In the genomic region with DNA sequence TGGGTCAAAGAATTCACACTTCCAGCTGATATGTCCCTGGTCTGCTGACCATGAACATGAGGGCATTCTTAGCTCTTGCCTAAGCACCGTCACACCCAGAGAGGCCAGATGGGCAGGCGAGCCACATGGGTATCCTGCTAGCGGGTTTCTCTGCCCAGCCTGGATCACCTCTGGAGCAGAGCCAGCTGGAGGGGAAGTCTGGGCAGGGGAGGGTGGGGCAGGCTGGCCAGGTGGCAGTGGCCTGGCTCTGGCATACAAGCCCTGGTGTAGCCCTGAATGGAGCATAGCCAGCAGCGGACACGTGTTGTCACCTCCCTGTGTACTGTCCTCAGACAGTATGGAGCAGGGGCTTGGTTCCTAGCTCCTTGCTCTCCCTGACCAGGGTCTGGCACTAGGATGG, we compare ENCODE assay signal across 9 mouse cellular contexts. TPM values are rescaled to one million over a fixed set of nuclear protein-coding genes. Genes with fewer than 3 reads are reported as not detected.
DNase-seq lines count a peak whose midpoint lies in the region; ATAC-seq and TF ChIP-seq lines count a peak whose summit lies in the region.
"Had no signal": no experiment of that assay in that cellular context is flagged by ENCODE, and none has a peak within 500 bp of the region (broad histone marks: within the 10 kb centered on the region; RNA-seq: fewer than 3 reads in every experiment).

No protein-coding gene starts in this region.

- intact Hi-C loops in heart, postnatal 25 days (cut with DNase I), result no loop called here

- H3K9ac ChIP-seq in midbrain, embryonic 15.5 days, result no peak overlapping the region
- H3K9ac ChIP-seq in intestine, postnatal 0 days (ENCODE audit: low read depth, low read length), result no peak overlapping the region

- no peak overlapping the region for H3K27ac ChIP-seq in midbrain, embryonic 15.5 days
- H3K27ac ChIP-seq in midbrain, embryonic 10.5 days (replicated peaks), result no peak overlapping the region
- H3K27ac ChIP-seq in intestine, postnatal 0 days (ENCODE audit: low read depth, low read length), result peak overlapping the region; percentile 35; the same call in 1 of the 2 replicates

- no peaks in the 10 kb centered on the region for H3K27me3 ChIP-seq in midbrain, embryonic 15.5 days (replicated peaks)
- no peaks in the 10 kb centered on the region for H3K27me3 ChIP-seq in midbrain, embryonic 10.5 days (ENCODE audit: low read depth, poor library complexity, severe bottlenecking)
- H3K27me3 ChIP-seq in intestine, postnatal 0 days (replicated peaks; ENCODE audit: control insufficient read depth, insufficient read depth, low read length), result no peaks in the 10 kb centered on the region
- H3K27me3 ChIP-seq: CH12.LX had no signal

- no peak overlapping the region for H3K4me3 ChIP-seq in midbrain, embryonic 15.5 days
- no peak overlapping the region for H3K4me3 ChIP-seq in midbrain, embryonic 10.5 days
- no peak overlapping the region for H3K4me3 ChIP-seq in intestine, postnatal 0 days (ENCODE audit: low read depth, low read length)

- TF ChIP-seq CTCF in intestine, postnatal 0 days (IDR thresholded peaks at IDR 0.05; ENCODE audit: low read depth), result no peak

- H3K4me2 ChIP-seq in midbrain, embryonic 15.5 days, result no peak overlapping the region
- no peak overlapping the region for H3K4me2 ChIP-seq in intestine, postnatal 0 days (replicated peaks; ENCODE audit: low read depth)

- 0 out of 2 replicates have a peak, but pooled peaks have one; percentile 35 for ATAC-seq in midbrain, embryonic 15.5 days (replicated peaks)
- ATAC-seq in intestine, postnatal 0 days, result peak; percentile 53; the same call in 1 of the 2 replicates

- 76% methylated on average over 5 of the region's 5 CpGs for WGBS in midbrain, embryonic 15.5 days
- 91% methylated on average over 5 of the region's 5 CpGs for WGBS in midbrain, embryonic 10.5 days
- 57% methylated on average over 5 of the region's 5 CpGs for WGBS in intestine, postnatal 0 days

- H3K36me3 ChIP-seq in midbrain, embryonic 15.5 days (replicated peaks), result peaks cover 6% of the 10 kb centered on the region; the same call in 1 of the 2 replicates
- peaks cover 27% of the 10 kb centered on the region for H3K36me3 ChIP-seq in midbrain, embryonic 10.5 days
- H3K36me3 ChIP-seq in intestine, postnatal 0 days (ENCODE audit: control insufficient read depth, insufficient read depth), result peaks cover 19% of the 10 kb centered on the region

- no peaks in the 10 kb centered on the region for H3K9me3 ChIP-seq in midbrain, embryonic 15.5 days
- H3K9me3 ChIP-seq in midbrain, embryonic 10.5 days (replicated peaks), result no peaks in the 10 kb centered on the region
- no peaks in the 10 kb centered on the region for H3K9me3 ChIP-seq in intestine, postnatal 0 days (ENCODE audit: control insufficient read depth)

- peak; percentile 98 for DNase-seq in heart, adult 11 months
- DNase-seq in heart, postnatal 25 days (ENCODE audit: low spot score), result no peak
- DNase-seq in midbrain, embryonic 10.5 days (ENCODE audit: low spot score), result no peak
- peak; percentile 84 for DNase-seq in gastrocnemius, adult 18-20 months (ENCODE audit: low spot score)
- DNase-seq in right cerebral cortex, postnatal 4 days, result no peak
- no peak for DNase-seq in testis, postnatal 14 days (ENCODE audit: low spot score)

- no peaks in the 10 kb centered on the region for H3K4me1 ChIP-seq in midbrain, embryonic 15.5 days
- H3K4me1 ChIP-seq in midbrain, embryonic 10.5 days, result no peaks in the 10 kb centered on the region
- 0 out of 2 replicates have a peak, but pooled peaks cover 4% of the 10 kb centered on the region for H3K4me1 ChIP-seq in intestine, postnatal 0 days (replicated peaks; ENCODE audit: control insufficient read depth, insufficient read depth, low read length)

RNA-seq across cellular contexts. Expression of a gene that starts 22.3 kb away (rescaled TPM):
- total RNA-seq in heart, postnatal 25 days (2021), result 1 to 10 TPM; 6.1 to 7.0 TPM
- polyA plus RNA-seq in midbrain, embryonic 15.5 days (2015; fragmentation: Nextera tagmentation; extraction: Ambion mirVana), result 0.50 and 0.57 TPM in 2 replicates
- polyA plus RNA-seq in midbrain, embryonic 10.5 days (2016; fragmentation: Nextera tagmentation; extraction: Ambion mirVana), result 0.37 and 0.39 TPM in 2 replicates
- 10 to 100 TPM in 1 of 2 experiments, 1 to 10 TPM in 1; 6.9 to 14.9 TPM for total RNA-seq in gastrocnemius, adult 18-20 months (2021)
- polyA plus RNA-seq in intestine, postnatal 0 days (2015; fragmentation: Nextera tagmentation; extraction: Ambion mirVana), result 0.25 and 0.41 TPM in 2 replicates

RNA-seq across cellular contexts. Expression of a gene that starts 42.6 kb away (rescaled TPM):
- total RNA-seq in heart, postnatal 25 days (2021), result 10 to 100 TPM; 43.2 to 46.3 TPM
- 15.1 and 16.0 TPM in 2 replicates for polyA plus RNA-seq in midbrain, embryonic 15.5 days (2015; fragmentation: Nextera tagmentation; extraction: Ambion mirVana)
- polyA plus RNA-seq in midbrain, embryonic 10.5 days (2016; fragmentation: Nextera tagmentation; extraction: Ambion mirVana), result 16.8 and 19.1 TPM in 2 replicates
- total RNA-seq in gastrocnemius, adult 18-20 months (2021), result 10 to 100 TPM; 29.8 to 31.1 TPM
- polyA plus RNA-seq in intestine, postnatal 0 days (2015; fragmentation: Nextera tagmentation; extraction: Ambion mirVana), result 9.7 and 10.1 TPM in 2 replicates

RNA-seq across cellular contexts. Expression of a gene that starts 43.7 kb away (rescaled TPM):
- 10 to 100 TPM; 10.3 to 10.6 TPM for total RNA-seq in heart, postnatal 25 days (2021)
- polyA plus RNA-seq in midbrain, embryonic 15.5 days (2015; fragmentation: Nextera tagmentation; extraction: Ambion mirVana), result 57.2 and 58.7 TPM in 2 replicates
- 12.9 and 16.5 TPM in 2 replicates for polyA plus RNA-seq in midbrain, embryonic 10.5 days (2016; fragmentation: Nextera tagmentation; extraction: Ambion mirVana)
- total RNA-seq in gastrocnemius, adult 18-20 months (2021), result 1 to 10 TPM; 7.7 to 8.4 TPM
- 8.1 and 9.2 TPM in 2 replicates for polyA plus RNA-seq in intestine, postnatal 0 days (2015; fragmentation: Nextera tagmentation; extraction: Ambion mirVana)

Comparison
In these comparisons a context has a peak if more than half of its experiments do, and no peak if none do; other contexts are left out.
1. DNase-seq: peak in heart, adult 11 months (single experiment) and gastrocnemius, adult 18-20 months (single experiment); none in heart, postnatal 25 days (single experiment), midbrain, embryonic 10.5 days (single experiment), right cerebral cortex, postnatal 4 days (single experiment) and testis, postnatal 14 days (single experiment).